Mouse (Mus musculus): ENCODE results near the gene Bicc1.

Bicc1 gene

GRCm38 (mm10) chr10:70876522-70876921 is 283.0 kb downstream of the Bicc1 start:
- DNase-seq (ENCODE audit: low read depth, low spot score): no peak

DNA sequence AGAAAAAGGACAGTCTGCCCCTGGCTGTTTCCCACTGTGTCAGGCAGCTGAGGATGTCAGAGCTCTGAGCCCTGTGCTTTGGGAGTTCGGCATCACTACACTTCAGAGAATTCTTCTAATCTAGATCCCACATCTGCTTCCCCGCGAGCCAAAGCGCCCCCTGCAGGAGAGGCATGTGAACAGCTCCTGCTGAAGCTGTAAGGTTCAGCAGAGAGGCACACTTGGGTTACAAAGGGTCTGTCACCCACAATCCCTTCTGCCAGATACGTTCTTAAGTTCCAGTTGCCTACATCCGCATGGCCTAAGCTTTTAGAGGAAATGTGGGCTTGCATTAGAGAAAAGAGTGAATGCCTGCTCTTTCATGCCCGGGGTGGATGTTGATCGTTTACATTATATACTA is 283.4 kb downstream of the Bicc1 start:
- no peak for DNase-seq (ENCODE audit: low read depth, low spot score)

GRCm38 (mm10) chr10:70874994-70875538 is 284.4 kb downstream of the Bicc1 start:
- peak; percentile 47 for DNase-seq (ENCODE audit: low read depth, low spot score)

Measured in mesoderm, embryonic 11.5 days (tissue).